Mouse (Mus musculus): Measurements from ENCODE around the gene Rps11. TPM values are rescaled to one million over a fixed set of nuclear protein-coding genes. Genes with fewer than 3 reads are reported as not detected.

Rps11 gene
- total RNA-seq, 1 experiment = 1,746 TPM

DNA sequence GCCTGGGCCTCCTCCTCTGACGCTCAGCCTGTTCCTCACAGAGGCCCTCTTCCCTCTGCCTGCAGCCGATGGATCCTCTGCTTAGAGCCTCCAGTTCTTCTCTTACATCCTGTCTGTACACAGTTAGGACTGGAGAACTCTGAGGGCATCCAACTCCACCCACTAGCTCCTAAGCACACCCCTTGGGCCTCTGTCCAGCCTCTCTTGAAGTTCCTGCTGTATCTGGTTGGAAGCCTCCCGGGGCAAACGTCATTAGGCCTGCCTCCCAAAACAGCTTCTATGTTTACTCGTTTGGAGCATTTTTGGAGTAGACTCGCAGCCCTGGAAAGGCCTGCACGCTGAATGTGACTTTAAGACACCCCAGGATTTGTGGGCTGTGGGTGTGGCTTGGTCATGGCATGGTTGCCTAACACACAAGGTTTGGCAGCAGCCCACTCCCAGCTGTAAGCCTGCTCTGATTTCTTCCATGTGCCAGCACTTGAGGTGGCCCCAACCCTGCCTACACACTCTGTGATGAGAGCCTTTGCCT lies 20.5 kb downstream of the Rps11 start, which contains the start of gene Fcgrt:
TSS of gene Fcgrt (minus strand) at position 200 of the 529 bp plus-strand sequence.
- Histone ChIP-seq H3K4me1 (ENCODE audit: control insufficient read depth in 2 of 2, insufficient read depth in 2 of 2, low read length in 2 of 2, poor library complexity in 1 of 2) (peaks cover 3 to 16% of the 10 kb centered on the region in 2 experiments; a peak in 2 of 4 replicates), H3K27ac (ENCODE audit: insufficient read depth, low read depth, low read length, poor library complexity, severe bottlenecking) (no peak within 1 kb of the TSS), H3K9ac (ENCODE audit: insufficient read depth, low read depth, low read length, poor library complexity, severe bottlenecking) (no peak within 1 kb of the TSS), H3K9me3 (ENCODE audit: control insufficient read depth, insufficient read depth, low read depth, low read length) (no peaks in the 10 kb centered on the region), H3K4me3 (ENCODE audit: insufficient read depth in 1 of 2, low read depth in 1 of 2, low read length in 2 of 2, poor library complexity in 1 of 2, severe bottlenecking in 1 of 2) (no peak within 1 kb of the TSS), H3K36me3 (ENCODE audit: control insufficient read depth, insufficient read depth, low read length, poor library complexity, severe bottlenecking) (no peaks in the 10 kb centered on the region)
- TF ChIP-seq CHD2 (IDR thresholded peaks at IDR 0.05; ENCODE audit: low read depth, low read length) (no peak), ZNF384 (IDR thresholded peaks at IDR 0.05; ENCODE audit: low read depth, low read length) (no peak)
- DNase-seq (ENCODE audit: low read depth, low spot score) = no peak
- in situ Hi-C loops (cut with MboI; ENCODE audit: low sequenced_read_pairs in 2 of 2, unreplicated experiment in 2 of 2) = no loop called here

DNA sequence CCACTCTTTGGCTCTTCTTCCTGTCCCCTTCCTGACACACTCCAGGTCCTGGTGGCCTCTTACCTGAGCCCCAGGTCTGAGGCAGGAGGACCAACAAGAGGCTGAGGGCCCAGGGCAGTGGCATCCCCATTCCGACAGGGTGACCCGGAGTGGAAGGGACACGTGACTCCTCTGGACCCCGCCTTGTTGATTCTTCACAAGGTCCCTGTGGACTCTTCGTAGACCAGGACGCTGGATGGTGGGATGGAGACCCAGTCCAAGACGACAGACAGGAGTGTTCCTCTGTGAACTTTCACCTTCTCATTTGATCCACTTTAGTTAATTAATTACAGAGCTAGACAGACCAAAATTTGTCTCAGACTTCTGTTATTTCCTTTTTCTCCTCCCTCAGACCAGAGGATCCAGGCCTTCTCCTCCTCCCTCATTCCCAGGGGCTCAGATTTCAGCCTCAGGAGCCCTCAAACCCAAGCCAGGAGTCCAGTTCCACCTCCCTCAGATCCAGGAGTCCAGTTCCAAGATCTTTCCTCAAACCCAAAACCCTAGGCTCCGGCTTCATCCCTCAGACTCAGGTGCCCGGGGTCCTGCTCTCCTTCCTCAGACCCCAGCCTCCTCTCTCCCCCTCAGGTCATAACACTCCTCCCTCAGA lies 21.2 kb downstream of the Rps11 start:
- no peaks in the 10 kb centered on the region for H3K9me3 ChIP-seq (ENCODE audit: control insufficient read depth, insufficient read depth, low read depth, low read length)
- H3K4me3 ChIP-seq (ENCODE audit: insufficient read depth in 1 of 2, low read depth in 1 of 2, low read length in 2 of 2, poor library complexity in 1 of 2, severe bottlenecking in 1 of 2) = no peak overlapping the region
- in situ Hi-C loops (cut with MboI; ENCODE audit: low sequenced_read_pairs in 2 of 2, unreplicated experiment in 2 of 2) = no loop called here
- H3K4me1 ChIP-seq (ENCODE audit: control insufficient read depth in 2 of 2, insufficient read depth in 2 of 2, low read length in 2 of 2, poor library complexity in 1 of 2) = peaks cover 3 to 18% of the 10 kb centered on the region in 2 experiments; a peak in 2 of 4 replicates
- H3K9ac ChIP-seq (ENCODE audit: insufficient read depth, low read depth, low read length, poor library complexity, severe bottlenecking) = no peak overlapping the region
- TF ChIP-seq ZNF384 (IDR thresholded peaks at IDR 0.05; ENCODE audit: low read depth, low read length) (no peak), CHD2 (IDR thresholded peaks at IDR 0.05; ENCODE audit: low read depth, low read length) (no peak), HCFC1 (IDR thresholded peaks at IDR 0.05; ENCODE audit: borderline replicate concordance, insufficient read depth, low read length) (no peak), ZC3H11A (IDR thresholded peaks at IDR 0.05; ENCODE audit: borderline replicate concordance, low read depth, low read length) (no peak), MAFK (IDR thresholded peaks at IDR 0.05; ENCODE audit: insufficient read depth, low read depth, low read length) (no peak)
- no peak overlapping the region for H3K27ac ChIP-seq (ENCODE audit: insufficient read depth, low read depth, low read length, poor library complexity, severe bottlenecking)
- no peaks in the 10 kb centered on the region for H3K36me3 ChIP-seq (ENCODE audit: control insufficient read depth, insufficient read depth, low read length, poor library complexity, severe bottlenecking)
- DNase-seq (ENCODE audit: low read depth, low spot score) = no peak

GRCm38 (mm10) chr7:45102441-45102840 lies 21.8 kb downstream of the Rps11 start:
- Histone ChIP-seq H3K4me1 (ENCODE audit: control insufficient read depth in 2 of 2, insufficient read depth in 2 of 2, low read length in 2 of 2, poor library complexity in 1 of 2) (peaks cover 3 to 20% of the 10 kb centered on the region in 2 experiments; a peak in 2 of 4 replicates), H3K9me3 (ENCODE audit: control insufficient read depth, insufficient read depth, low read depth, low read length) (no peaks in the 10 kb centered on the region), H3K36me3 (ENCODE audit: control insufficient read depth, insufficient read depth, low read length, poor library complexity, severe bottlenecking) (no peaks in the 10 kb centered on the region), H3K9ac (ENCODE audit: insufficient read depth, low read depth, low read length, poor library complexity, severe bottlenecking) (no peak overlapping the region), H3K4me3 (ENCODE audit: insufficient read depth in 1 of 2, low read depth in 1 of 2, low read length in 2 of 2, poor library complexity in 1 of 2, severe bottlenecking in 1 of 2) (no peak overlapping the region), H3K27ac (ENCODE audit: insufficient read depth, low read depth, low read length, poor library complexity, severe bottlenecking) (no peak overlapping the region)
- no peak for DNase-seq (ENCODE audit: low read depth, low spot score)
- TF ChIP-seq MAFK (IDR thresholded peaks at IDR 0.05; ENCODE audit: insufficient read depth, low read depth, low read length) = no peak
- TF ChIP-seq ZNF384 (IDR thresholded peaks at IDR 0.05; ENCODE audit: low read depth, low read length) = no peak
- TF ChIP-seq ZC3H11A (IDR thresholded peaks at IDR 0.05; ENCODE audit: borderline replicate concordance, low read depth, low read length) = no peak
- TF ChIP-seq HCFC1 (IDR thresholded peaks at IDR 0.05; ENCODE audit: borderline replicate concordance, insufficient read depth, low read length) = no peak
- TF ChIP-seq CHD2 (IDR thresholded peaks at IDR 0.05; ENCODE audit: low read depth, low read length) = no peak
- in situ Hi-C loops (cut with MboI; ENCODE audit: low sequenced_read_pairs in 2 of 2, unreplicated experiment in 2 of 2) = no loop called here

- Histone ChIP-seq H3K4me3 (ENCODE audit: insufficient read depth in 1 of 2, low read depth in 1 of 2, low read length in 2 of 2, poor library complexity in 1 of 2, severe bottlenecking in 1 of 2) (no peak overlapping the region), H3K36me3 (ENCODE audit: control insufficient read depth, insufficient read depth, low read length, poor library complexity, severe bottlenecking) (no peaks in the 10 kb centered on the region), H3K4me1 (ENCODE audit: control insufficient read depth in 2 of 2, insufficient read depth in 2 of 2, low read length in 2 of 2, poor library complexity in 1 of 2) (peaks cover 0 to 18% of the 10 kb centered on the region in 2 experiments; a peak in 1 of 4 replicates), H3K9ac (ENCODE audit: insufficient read depth, low read depth, low read length, poor library complexity, severe bottlenecking) (no peak overlapping the region), H3K9me3 (ENCODE audit: control insufficient read depth, insufficient read depth, low read depth, low read length) (no peaks in the 10 kb centered on the region), H3K27ac (ENCODE audit: insufficient read depth, low read depth, low read length, poor library complexity, severe bottlenecking) (no peak overlapping the region)
- in situ Hi-C loops (cut with MboI; ENCODE audit: low sequenced_read_pairs in 2 of 2, unreplicated experiment in 2 of 2) = no loop called here
- DNase-seq (ENCODE audit: low read depth, low spot score) = no peak
- TF ChIP-seq CHD2 (IDR thresholded peaks at IDR 0.05; ENCODE audit: low read depth, low read length) (no peak), HCFC1 (IDR thresholded peaks at IDR 0.05; ENCODE audit: borderline replicate concordance, insufficient read depth, low read length) (no peak), ZC3H11A (IDR thresholded peaks at IDR 0.05; ENCODE audit: borderline replicate concordance, low read depth, low read length) (no peak), ZNF384 (IDR thresholded peaks at IDR 0.05; ENCODE audit: low read depth, low read length) (no peak)
Measured at GRCm38 (mm10) chr7:45100046-45100445, 24.2 kb downstream of the Rps11 start.

All from ES-E14 (cell line).